Mouse (Mus musculus) liver, adult 2 months (tissue): ENCODE results near the gene Tmc7. TPM values are rescaled to one million over a fixed set of nuclear protein-coding genes. Genes with fewer than 3 reads are reported as not detected.

Experiments
- DNase-seq: peaks from one replicate; pipeline ENCODE4 v3.0.0-alpha.2; 2011; ENCODE audit warnings: low read depth, low spot score; ENCODE audit errors: extremely low read depth
- H3K27ac ChIP-seq: fragments of 200-500 bp; replicated peaks from 2 replicates; pipeline ENCODE4 v1.5.1; 2012; ENCODE audit warnings: low read depth, mild to moderate bottlenecking, control low read depth, inconsistent platforms, low read length; ENCODE audit not compliant: insufficient read depth
- H3K27me3 ChIP-seq: fragments of 200-500 bp; 2 replicates; pipeline ENCODE4 v1.6.1; 2012; ENCODE audit warnings: mild to moderate bottlenecking, moderate library complexity, low read length, inconsistent platforms; ENCODE audit not compliant: control insufficient read depth, insufficient read depth
- H3K36me3 ChIP-seq: fragments of 200-500 bp; 2 replicates; pipeline ENCODE4 v1.6.1; 2012; ENCODE audit warnings: low read length, inconsistent platforms; ENCODE audit not compliant: control insufficient read depth, insufficient read depth
- H3K4me1 ChIP-seq: fragments of 200-500 bp; 2 replicates; pipeline ENCODE4 v1.6.1; 2011; ENCODE audit warnings: low read length; ENCODE audit not compliant: control insufficient read depth, insufficient read depth
- H3K4me3 ChIP-seq: fragments of 200-500 bp; 2 replicates; pipeline ENCODE4 v1.5.1; 2011; ENCODE audit warnings: low read depth, mild to moderate bottlenecking, control low read depth, low read length, moderate library complexity; ENCODE audit not compliant: insufficient read depth
- H3K79me2 ChIP-seq: fragments of 200-500 bp; 2 replicates; pipeline ENCODE4 v1.6.1; 2012; ENCODE audit warnings: inconsistent platforms, mild to moderate bottlenecking, low read length, moderate library complexity; ENCODE audit not compliant: control insufficient read depth, insufficient read depth
- H3K9ac ChIP-seq: fragments of 200-500 bp; 2 replicates; pipeline ENCODE4 v1.6.1; 2012; ENCODE audit warnings: low read depth, mild to moderate bottlenecking, control low read depth, inconsistent platforms, low read length
- CTCF ChIP-seq: fragments of 200-500 bp; IDR thresholded peaks from 2 replicates; pipeline ENCODE4 v1.5.1; 2011; ENCODE audit warnings: low read depth, low read length, control low read depth
- POLR2A ChIP-seq: fragments of 200-500 bp; IDR thresholded peaks from 2 replicates; pipeline ENCODE4 v1.6.1; 2011; ENCODE audit warnings: low read length, control low read depth; ENCODE audit not compliant: insufficient read depth; ENCODE audit errors: extremely low read depth
- WGBS: fragments of 180-500 bp; shearing (Covaris S2); methylation state at CpG from one replicate; pipeline ENCODE4 v1.1.7; 2018; 5-methylcytosine and 5-hydroxymethylcytosine counted together
- polyA plus RNA-seq: library from polyadenylated mRNA; depleted of rRNA; stranded (reverse); fragments of >200 nt; gene quantifications from 2 replicates; pipeline ENCODE4 v1.2.3, GENCODE M21; 2012
- total RNA-seq: library from RNA; depleted of rRNA; stranded (reverse); fragments of >200 nt; gene quantifications from 2 replicates; pipeline ENCODE4 v1.2.3, GENCODE M21; 2014

Tmc7 gene
- total and polyA plus RNA-seq, 2 experiments: 0.33 to 1.9 TPM

DNA sequence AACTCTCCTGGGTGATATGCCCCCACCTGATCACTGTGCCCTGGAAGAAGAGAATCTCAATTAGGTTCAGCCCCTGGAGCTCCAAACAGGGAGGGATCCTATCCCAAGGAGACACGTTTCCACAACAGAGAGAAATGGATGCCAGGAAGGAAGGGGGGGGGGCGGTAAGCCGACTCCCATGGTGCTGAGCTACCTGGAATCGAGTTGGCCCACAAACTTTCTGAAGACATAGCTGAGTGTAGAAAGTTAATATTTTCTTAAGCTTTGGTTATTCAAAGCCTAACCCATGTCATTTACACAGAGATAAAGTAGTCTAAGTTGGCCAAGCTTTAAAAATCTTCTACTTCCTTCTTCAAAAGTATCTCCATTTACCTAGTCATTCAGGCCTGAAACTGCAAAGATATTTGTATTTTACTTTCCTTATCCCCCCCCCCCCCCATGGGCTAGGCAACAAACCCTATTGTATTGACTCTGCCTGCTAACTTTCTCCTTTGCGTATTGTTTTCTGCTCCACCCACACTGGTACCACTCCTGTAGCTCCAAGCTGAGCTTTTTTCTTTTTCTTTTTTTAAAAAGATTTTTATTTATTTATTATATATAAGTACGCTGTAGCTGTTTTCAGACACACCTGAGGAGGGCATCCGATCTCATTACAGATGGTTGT, 35.8 kb upstream of the Tmc7 start:
- no peak for TF ChIP-seq POLR2A
- H3K36me3 ChIP-seq: no peaks in the 10 kb centered on the region
- WGBS: 92% methylated on average over 7 of the region's 7 CpGs
- no peaks in the 10 kb centered on the region for H3K27me3 ChIP-seq
- DNase-seq: no peak
- H3K4me1 ChIP-seq: no peaks in the 10 kb centered on the region
- H3K9ac ChIP-seq: no peak overlapping the region
- H3K4me3 ChIP-seq: no peak overlapping the region
- H3K79me2 ChIP-seq: no peaks in the 10 kb centered on the region
- H3K27ac ChIP-seq: no peak overlapping the region

DNA sequence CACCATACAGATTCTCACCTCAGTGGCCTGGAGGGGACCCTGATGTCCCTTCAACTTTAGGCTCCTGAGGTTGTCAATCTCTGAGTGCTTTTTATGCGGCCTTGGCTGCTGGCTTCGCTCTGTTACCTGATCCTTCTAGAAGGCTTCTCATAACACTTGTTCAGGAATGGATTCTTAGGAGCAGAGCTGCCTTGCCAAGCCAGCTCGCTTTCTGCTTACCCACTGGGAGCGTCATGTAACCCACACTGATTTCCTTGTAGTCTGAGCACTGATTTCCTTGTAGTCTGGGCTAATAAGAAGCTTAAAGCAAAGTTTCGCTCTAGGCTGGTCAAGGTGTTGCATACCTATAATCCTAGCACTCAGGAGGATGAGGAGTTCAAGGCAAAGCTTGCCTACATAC, 33.6 kb upstream of the Tmc7 start:
- H3K4me3 ChIP-seq: no peak overlapping the region
- 97% methylated on average over 5 of the region's 5 CpGs for WGBS
- H3K9ac ChIP-seq: no peak overlapping the region
- H3K36me3 ChIP-seq: no peaks in the 10 kb centered on the region
- no peak overlapping the region for H3K27ac ChIP-seq
- H3K4me1 ChIP-seq: no peaks in the 10 kb centered on the region
- no peaks in the 10 kb centered on the region for H3K27me3 ChIP-seq
- TF ChIP-seq POLR2A (no peak), CTCF (no peak)
- no peak for DNase-seq
- H3K79me2 ChIP-seq: no peaks in the 10 kb centered on the region

DNA sequence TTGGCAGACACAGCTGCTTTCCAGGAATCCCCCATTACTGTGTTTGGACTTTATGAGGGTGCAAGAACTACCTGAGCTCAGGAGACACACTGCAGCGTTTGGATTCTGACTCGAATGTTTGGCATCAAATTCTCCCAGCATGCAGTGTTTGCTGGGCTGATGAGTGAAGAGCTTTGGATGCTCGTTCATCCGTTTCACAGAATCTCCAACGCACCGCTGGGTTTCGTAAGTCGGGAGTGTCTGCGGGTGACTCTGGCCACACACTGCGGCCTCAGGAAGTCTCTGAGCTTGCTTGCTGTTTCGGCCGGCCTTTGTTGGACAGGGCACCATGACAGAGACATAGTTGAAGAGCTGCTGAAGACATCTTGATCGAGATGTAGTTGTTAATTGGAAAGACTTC, 29.5 kb upstream of the Tmc7 start:
- TF ChIP-seq CTCF (no peak), POLR2A (no peak)
- WGBS: 55% methylated on average over 13 of the region's 13 CpGs
- H3K9ac ChIP-seq: no peak overlapping the region
- H3K4me3 ChIP-seq: no peak overlapping the region
- no peaks in the 10 kb centered on the region for H3K79me2 ChIP-seq
- H3K27me3 ChIP-seq: no peaks in the 10 kb centered on the region
- H3K4me1 ChIP-seq: no peaks in the 10 kb centered on the region
- DNase-seq: no peak
- no peak overlapping the region for H3K27ac ChIP-seq
- H3K36me3 ChIP-seq: no peaks in the 10 kb centered on the region

DNA sequence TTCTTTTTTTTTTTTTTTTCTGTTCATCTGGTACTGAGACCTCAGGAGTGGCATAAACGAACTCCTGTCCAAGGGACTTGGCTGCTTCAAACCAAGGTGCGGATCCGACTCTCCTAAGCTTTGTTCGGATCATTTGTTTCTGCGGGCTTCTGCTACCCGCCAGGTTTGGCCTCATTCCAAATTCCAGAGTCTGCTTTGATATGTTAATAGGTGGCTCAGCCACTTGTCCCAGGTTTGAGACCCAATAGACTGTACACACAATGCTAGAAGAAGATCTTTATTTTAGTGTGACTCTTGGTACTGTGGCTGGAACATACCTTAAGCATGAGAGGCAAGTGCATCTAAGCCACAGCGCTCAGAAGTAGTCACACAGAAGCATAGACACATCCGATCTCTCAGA, 27.4 kb upstream of the Tmc7 start:
- Histone ChIP-seq H3K4me3 (no peak overlapping the region), H3K79me2 (no peaks in the 10 kb centered on the region), H3K27me3 (no peaks in the 10 kb centered on the region), H3K27ac (no peak overlapping the region), H3K9ac (no peak overlapping the region), H3K36me3 (no peaks in the 10 kb centered on the region), H3K4me1 (no peaks in the 10 kb centered on the region)
- TF ChIP-seq POLR2A (no peak), CTCF (no peak)
- no peak for DNase-seq
- WGBS: 58% methylated on average over 8 of the region's 8 CpGs

DNA sequence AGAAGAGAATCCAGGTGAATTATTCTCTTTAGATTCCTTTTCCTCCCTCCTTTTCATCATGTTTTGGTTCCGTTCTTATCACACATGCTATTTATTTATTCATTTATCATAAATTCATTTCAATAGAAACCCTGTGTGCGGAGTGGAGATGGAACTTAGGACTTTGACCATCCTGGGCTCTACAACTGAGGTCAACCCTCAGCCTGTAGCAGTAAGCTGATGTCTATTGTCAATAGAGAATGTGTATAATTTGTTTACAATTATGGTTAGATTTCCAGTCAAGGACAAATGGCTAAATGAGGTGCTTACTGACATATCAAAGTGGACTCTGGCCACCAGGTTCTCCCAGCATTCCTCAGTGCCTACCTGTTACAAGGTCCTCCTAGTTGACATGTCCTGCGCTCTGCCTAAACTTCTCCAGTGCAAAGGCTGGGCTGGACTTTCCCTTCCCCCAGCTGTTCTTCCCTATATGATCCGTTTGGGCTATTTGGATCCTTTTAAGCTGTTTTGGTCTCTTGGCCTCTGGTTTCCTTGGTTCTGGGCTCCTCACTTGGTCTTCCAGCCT, 26.7 kb upstream of the Tmc7 start:
- Histone ChIP-seq H3K4me1 (no peaks in the 10 kb centered on the region), H3K9ac (no peak overlapping the region), H3K4me3 (no peak overlapping the region), H3K27ac (no peak overlapping the region), H3K27me3 (no peaks in the 10 kb centered on the region), H3K79me2 (no peaks in the 10 kb centered on the region), H3K36me3 (no peaks in the 10 kb centered on the region)
- peak; percentile 11 for DNase-seq
- no peak for TF ChIP-seq POLR2A
- no peak for TF ChIP-seq CTCF
- 63% methylated on average over 4 of the region's 4 CpGs for WGBS

DNA sequence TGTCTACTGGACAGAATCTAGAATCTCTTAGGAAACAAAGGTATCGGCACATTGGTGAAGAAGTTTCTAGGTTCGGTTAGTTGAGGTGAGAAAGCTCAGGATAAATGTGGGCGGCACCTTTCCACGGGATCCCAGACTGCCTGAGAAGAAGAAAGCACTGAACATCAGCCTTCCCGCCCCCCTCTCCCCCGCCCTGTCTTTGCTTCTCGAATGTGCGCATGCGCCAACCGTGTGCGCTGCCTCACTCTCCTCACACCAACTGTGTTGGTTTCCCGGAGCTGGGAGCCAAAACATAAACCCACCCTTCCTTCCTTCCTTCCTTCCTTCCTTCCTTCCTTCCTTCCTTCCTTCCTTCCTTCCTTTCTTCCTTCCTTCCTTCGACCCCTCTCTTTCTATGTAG, 26.2 kb upstream of the Tmc7 start:
- Histone ChIP-seq H3K4me3 (no peak overlapping the region), H3K36me3 (no peaks in the 10 kb centered on the region), H3K4me1 (no peaks in the 10 kb centered on the region), H3K27me3 (no peaks in the 10 kb centered on the region), H3K9ac (no peak overlapping the region), H3K79me2 (no peaks in the 10 kb centered on the region), H3K27ac (no peak overlapping the region)
- WGBS: 86% methylated on average over 13 of the region's 13 CpGs
- no peak for DNase-seq
- TF ChIP-seq POLR2A (no peak), CTCF (no peak)
